Mouse (Mus musculus) liver, embryonic 11.5 days (tissue): ENCODE results near the gene Tpcn2. TPM values are rescaled to one million over a fixed set of nuclear protein-coding genes. Genes with fewer than 3 reads are reported as not detected.

Experiments used
- ATAC-seq: fragments of 200-750 bp; cut with Nextera tagmentation; replicated peaks from 2 replicates; pipeline ENCODE4 v1.8.0; 2017; ENCODE audit warnings: moderate number of reproducible peaks, mild to moderate bottlenecking, moderate TSS enrichment, moderate library complexity; ENCODE audit not compliant: low FRiP score
- DNase-seq: peaks from one replicate; pipeline ENCODE4 v3.0.0-alpha.2; 2017; ENCODE audit warnings: low spot score
- H3K27ac ChIP-seq: fragments of 300-500 bp; sonication (generic); 2 replicates; pipeline ENCODE4 v1.5.1; 2014; ENCODE audit warnings: mild to moderate bottlenecking, low read depth, low read length, control low read depth
- H3K27me3 ChIP-seq: fragments of 300-500 bp; sonication (generic); replicated peaks from 2 replicates; pipeline ENCODE4 v1.6.1; 2014; ENCODE audit warnings: low read length, mixed read lengths; ENCODE audit not compliant: control insufficient read depth, insufficient read depth
- H3K36me3 ChIP-seq: fragments of 300-500 bp; sonication (generic); 2 replicates; pipeline ENCODE4 v1.6.1; 2014; ENCODE audit warnings: mild to moderate bottlenecking, low read length, moderate library complexity, mixed read lengths; ENCODE audit not compliant: control insufficient read depth, insufficient read depth
- H3K4me1 ChIP-seq: fragments of 300-500 bp; sonication (generic); replicated peaks from 2 replicates; pipeline ENCODE4 v1.6.1; 2014; ENCODE audit warnings: low read length, mixed read lengths; ENCODE audit not compliant: control insufficient read depth, insufficient read depth
- H3K4me2 ChIP-seq: fragments of 300-500 bp; sonication (generic); 2 replicates; pipeline ENCODE4 v1.6.1; 2014; ENCODE audit warnings: mild to moderate bottlenecking, control low read depth, moderate library complexity
- H3K4me3 ChIP-seq: fragments of 300-500 bp; sonication (generic); 2 replicates; pipeline ENCODE4 v1.5.1; 2014; ENCODE audit warnings: low read depth, low read length, control low read depth
- H3K9ac ChIP-seq: fragments of 300-500 bp; sonication (generic); 2 replicates; pipeline ENCODE4 v1.6.1; 2014; ENCODE audit warnings: low read depth, low read length, control low read depth
- H3K9me3 ChIP-seq: fragments of 300-500 bp; sonication (generic); 2 replicates; pipeline ENCODE4 v1.6.1; 2016; ENCODE audit warnings: low read length, inconsistent platforms, mixed read lengths; ENCODE audit not compliant: control insufficient read depth
- WGBS: fragments of 180-500 bp; shearing (Covaris S2); extraction: QIAGEN DNeasy Blood & Tissue Kit; methylation state at CpG from one replicate; pipeline ENCODE4 v1.1.7; 2014; 5-methylcytosine and 5-hydroxymethylcytosine counted together
- polyA plus RNA-seq: library from polyadenylated mRNA; unstranded; fragments of >200 nt; fragmentation: Nextera tagmentation; extraction: Ambion mirVana; gene quantifications from 2 replicates; pipeline ENCODE4 v1.2.1, GENCODE M21; 2014

Gene Tpcn2
- polyA plus RNA-seq = 2.3 and 2.4 TPM in 2 replicates

DNA sequence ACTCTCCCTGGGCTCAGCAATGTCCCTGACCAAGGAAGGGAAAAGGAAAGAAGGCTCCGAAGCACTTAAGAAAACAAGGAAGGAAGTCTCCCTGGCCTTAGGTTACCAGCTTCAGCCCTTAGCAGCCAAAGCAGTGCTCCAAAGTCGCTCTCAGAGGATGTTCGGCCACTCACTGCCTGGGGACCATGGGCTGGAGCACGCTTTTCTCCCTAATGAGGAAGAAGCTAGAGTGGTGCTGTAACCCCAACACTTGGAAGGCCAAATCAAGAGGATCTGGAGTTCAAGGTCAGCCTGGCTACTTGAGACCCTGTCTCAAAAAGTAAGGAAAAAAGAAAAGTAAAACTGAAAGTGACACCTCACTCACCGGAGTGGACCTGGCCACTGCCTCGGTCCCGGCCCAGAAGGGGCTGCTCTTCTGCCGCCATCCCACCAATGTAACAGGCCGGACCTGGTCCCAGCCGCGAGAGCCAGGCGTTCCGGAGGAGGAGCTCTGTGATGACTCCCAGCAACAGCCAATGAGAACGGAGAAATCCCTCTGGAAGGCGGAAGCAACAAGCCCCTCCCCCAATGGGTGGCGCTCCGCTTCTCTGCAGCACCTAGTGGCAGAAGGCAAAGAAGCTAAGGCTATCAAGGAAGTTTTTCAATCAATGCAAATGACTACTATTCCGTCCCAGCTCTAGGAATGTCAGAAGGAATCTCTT is at the start of gene Tpcn2:
Tpcn2 (minus strand) TSS at position 525 of the 701 bp plus-strand sequence.
- Histone ChIP-seq H3K4me2 (peak within 1 kb of the TSS; percentile 84), H3K9ac (peak within 1 kb of the TSS; percentile 69), H3K36me3 (peaks cover 11% of the 10 kb centered on the region), H3K4me1 (peaks cover 17% of the 10 kb centered on the region), H3K27me3 (no peaks in the 10 kb centered on the region), H3K9me3 (no peaks in the 10 kb centered on the region), H3K4me3 (peak within 1 kb of the TSS; percentile 63), H3K27ac (no peak within 1 kb of the TSS)
- DNase-seq (peak; percentile 83), ATAC-seq (peak; percentile 90)
- WGBS = 3% methylated on average over 18 of the region's 18 CpGs

DNA sequence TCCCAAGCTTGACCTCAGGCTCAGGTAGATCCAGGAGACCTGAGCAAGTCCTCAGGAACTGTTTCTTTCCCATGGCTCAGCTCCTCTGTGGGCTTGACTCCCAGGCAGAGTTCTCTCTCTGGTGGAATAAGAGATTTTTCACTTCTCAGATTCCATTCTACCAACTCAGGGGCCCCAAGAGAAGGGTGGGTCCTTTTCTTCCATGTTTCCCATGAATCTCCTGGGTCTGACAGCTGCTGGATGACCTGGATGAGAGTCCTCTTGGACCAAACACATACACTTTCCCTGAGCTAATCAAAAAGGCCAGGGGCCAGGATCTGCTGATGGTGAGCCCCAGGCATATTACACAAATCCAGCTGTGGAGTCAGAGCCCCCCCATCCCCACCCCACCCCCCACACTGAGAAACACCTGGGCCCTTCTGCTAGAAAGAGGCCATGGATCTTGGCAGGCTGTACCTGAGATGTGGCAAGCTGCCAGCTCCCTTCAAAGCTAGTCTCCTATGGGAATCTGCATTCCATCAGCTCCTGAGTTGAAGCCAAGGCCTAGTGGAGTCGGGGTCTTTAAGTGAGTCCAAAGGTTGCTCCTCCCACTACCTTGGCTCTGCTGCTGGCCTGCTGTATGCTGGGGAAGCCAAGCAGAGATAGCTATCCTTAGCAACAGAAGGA is 48.7 kb upstream of the Tpcn2 start:
- Histone ChIP-seq H3K36me3 (no peaks in the 10 kb centered on the region), H3K4me3 (no peak overlapping the region), H3K4me1 (no peaks in the 10 kb centered on the region), H3K9me3 (no peaks in the 10 kb centered on the region), H3K9ac (no peak overlapping the region), H3K4me2 (no peak overlapping the region), H3K27me3 (no peaks in the 10 kb centered on the region), H3K27ac (no peak overlapping the region)
- DNase-seq = no peak
- 79% methylated on average over 1 of the region's 1 CpGs for WGBS
- ATAC-seq = no peak

DNA sequence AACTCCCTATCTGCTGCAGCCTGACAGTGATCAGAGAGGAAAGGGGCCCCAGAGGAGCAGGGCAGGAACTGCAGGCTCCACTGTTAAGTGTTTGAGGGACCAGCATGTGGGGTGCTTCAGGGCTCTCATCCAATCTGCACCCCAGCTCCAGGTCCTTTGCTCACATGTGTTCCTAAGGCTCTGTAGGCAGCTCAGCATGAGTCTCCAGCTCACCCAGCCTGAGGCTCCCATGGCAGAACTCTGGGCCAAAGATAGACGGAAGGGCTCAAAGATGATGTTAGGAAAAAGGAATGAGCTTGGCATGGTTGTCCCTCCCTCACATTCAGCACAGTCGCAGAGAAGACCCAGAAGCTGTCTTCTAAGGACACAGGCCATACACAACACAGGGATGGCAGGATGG is 46.8 kb upstream of the Tpcn2 start:
- no peak for DNase-seq
- H3K4me1 ChIP-seq = no peaks in the 10 kb centered on the region
- no peaks in the 10 kb centered on the region for H3K9me3 ChIP-seq
- WGBS = 66% methylated on average over 2 of the region's 2 CpGs
- no peak overlapping the region for H3K27ac ChIP-seq
- no peak for ATAC-seq
- H3K27me3 ChIP-seq = no peaks in the 10 kb centered on the region
- H3K9ac ChIP-seq = no peak overlapping the region
- H3K4me2 ChIP-seq = no peak overlapping the region
- no peak overlapping the region for H3K4me3 ChIP-seq
- H3K36me3 ChIP-seq = no peaks in the 10 kb centered on the region

DNA sequence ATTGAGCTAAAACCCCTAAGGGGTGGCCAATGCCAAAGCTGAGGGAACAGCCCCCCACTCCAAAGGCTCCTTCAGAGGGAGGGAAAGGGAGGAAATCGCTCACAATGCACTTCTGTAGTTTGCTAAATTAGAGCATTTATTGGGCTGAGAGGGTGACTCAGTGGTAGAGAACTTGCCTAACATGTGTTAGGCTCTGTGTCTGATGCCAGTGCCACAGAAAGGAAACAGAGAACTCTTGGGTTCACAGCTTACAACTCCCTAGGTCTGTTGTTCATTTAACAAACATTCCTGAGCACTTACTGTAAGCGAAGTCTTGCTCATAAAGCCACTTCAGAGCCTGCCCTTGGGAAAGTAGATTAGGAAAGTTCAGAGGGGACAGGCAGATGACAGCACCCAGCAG is 46.2 kb upstream of the Tpcn2 start:
- Histone ChIP-seq H3K4me3 (no peak overlapping the region), H3K9me3 (no peaks in the 10 kb centered on the region), H3K36me3 (no peaks in the 10 kb centered on the region), H3K27ac (no peak overlapping the region), H3K4me2 (no peak overlapping the region), H3K4me1 (no peaks in the 10 kb centered on the region), H3K27me3 (no peaks in the 10 kb centered on the region), H3K9ac (no peak overlapping the region)
- no peak for ATAC-seq
- WGBS = 61% methylated on average over 2 of the region's 2 CpGs
- DNase-seq = no peak

DNA sequence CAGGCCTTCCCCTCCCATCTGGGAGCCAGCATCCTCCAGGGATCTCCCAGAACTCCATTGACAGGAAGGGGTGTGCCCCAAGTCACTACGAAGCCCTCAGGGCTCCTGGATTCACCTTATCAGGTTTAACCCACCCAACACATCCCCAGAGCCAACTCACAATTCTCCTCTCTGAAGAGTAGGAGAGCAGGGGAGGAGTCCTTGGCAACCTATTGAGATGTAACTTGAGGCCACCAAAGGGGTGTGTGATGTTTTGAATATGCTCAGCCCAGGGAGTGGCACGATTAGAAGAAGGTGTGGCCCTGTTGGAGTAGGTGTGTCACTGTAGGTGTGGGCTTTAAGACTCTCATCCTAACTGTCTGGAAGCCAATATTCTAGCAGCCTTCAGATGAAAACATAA is 41.9 kb upstream of the Tpcn2 start:
- no peaks in the 10 kb centered on the region for H3K36me3 ChIP-seq
- no peaks in the 10 kb centered on the region for H3K27me3 ChIP-seq
- no peak overlapping the region for H3K27ac ChIP-seq
- WGBS = 37% methylated on average over 2 of the region's 2 CpGs
- no peak overlapping the region for H3K9ac ChIP-seq
- ATAC-seq (no peak), DNase-seq (no peak)
- no peak overlapping the region for H3K4me2 ChIP-seq
- H3K9me3 ChIP-seq = no peaks in the 10 kb centered on the region
- H3K4me3 ChIP-seq = no peak overlapping the region
- no peaks in the 10 kb centered on the region for H3K4me1 ChIP-seq

DNA sequence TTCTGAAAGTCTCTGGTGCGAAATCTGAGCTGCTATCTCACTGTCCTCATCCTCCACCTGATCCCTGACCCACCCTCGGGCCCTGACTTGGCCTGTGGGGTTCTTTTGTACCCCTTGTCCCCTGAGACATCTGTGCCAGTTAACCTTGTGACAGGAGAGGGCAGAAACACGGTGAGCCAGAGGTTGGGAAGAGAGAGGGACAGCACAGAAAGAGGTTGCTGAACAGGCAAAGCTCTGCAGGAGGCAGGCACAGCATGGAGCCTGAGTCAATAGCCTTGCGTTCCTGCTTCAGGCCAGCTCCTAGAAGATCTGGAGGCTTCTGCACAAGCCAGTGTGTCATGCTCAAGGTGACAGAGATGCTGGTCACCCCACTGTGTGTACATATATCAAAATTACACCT is 39.8 kb upstream of the Tpcn2 start:
- WGBS = 35% methylated on average over 4 of the region's 4 CpGs
- H3K9ac ChIP-seq = no peak overlapping the region

DNA sequence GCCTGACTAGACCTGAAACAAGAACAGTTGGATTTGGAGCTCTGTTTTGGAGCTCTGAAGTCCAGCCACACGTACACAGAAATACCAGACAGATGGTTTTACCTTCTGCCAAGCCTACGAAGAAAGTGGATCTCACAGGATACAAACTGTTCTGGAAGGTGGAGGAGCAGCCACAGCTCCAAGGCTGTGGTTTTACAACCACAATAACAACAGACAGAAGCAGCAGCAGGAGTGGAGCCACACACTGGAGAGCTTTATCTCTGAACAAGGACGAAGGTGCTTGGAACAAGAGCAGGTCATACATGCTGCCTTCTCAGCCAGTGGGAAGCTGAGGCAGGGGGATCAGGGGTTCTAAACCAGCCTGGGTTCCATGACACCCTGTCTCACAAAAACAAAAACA is 35.7 kb upstream of the Tpcn2 start:
- H3K9me3 ChIP-seq = no peaks in the 10 kb centered on the region
- H3K4me1 ChIP-seq = no peaks in the 10 kb centered on the region
- H3K9ac ChIP-seq = no peak overlapping the region
- ATAC-seq (no peak), DNase-seq (no peak)
- H3K4me3 ChIP-seq = no peak overlapping the region
- WGBS = 52% methylated on average over 3 of the region's 3 CpGs
- H3K27ac ChIP-seq = no peak overlapping the region
- H3K36me3 ChIP-seq = no peaks in the 10 kb centered on the region
- no peaks in the 10 kb centered on the region for H3K27me3 ChIP-seq
- no peak overlapping the region for H3K4me2 ChIP-seq

More for the DNA sequence above, 39.8 kb upstream of the Tpcn2 start:
- Histone ChIP-seq H3K9me3 (no peaks in the 10 kb centered on the region), H3K27ac (no peak overlapping the region), H3K4me2 (no peak overlapping the region), H3K4me1 (no peaks in the 10 kb centered on the region), H3K27me3 (no peaks in the 10 kb centered on the region), H3K4me3 (no peak overlapping the region), H3K36me3 (no peaks in the 10 kb centered on the region)
- ATAC-seq (no peak), DNase-seq (no peak)

DNA sequence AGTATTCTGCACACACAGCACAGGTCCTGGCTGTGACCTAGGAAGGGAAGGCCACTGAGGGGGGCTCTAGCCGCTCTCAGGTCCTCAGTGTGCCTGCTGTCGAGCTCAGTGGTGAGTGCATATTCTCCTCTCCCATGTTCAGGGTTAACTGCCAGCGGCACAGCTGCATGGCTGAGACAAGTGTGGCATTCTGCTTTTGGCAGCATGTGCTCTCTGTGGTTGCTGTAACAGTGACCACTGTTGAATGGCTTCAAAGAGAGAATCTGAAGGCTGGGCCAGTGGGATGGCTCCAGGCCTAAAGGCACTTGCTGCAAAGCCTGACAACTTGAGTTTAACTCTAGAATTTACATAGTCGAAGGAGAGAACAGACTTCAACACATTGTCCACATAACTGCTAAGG is 33.7 kb upstream of the Tpcn2 start:
- Histone ChIP-seq H3K4me3 (no peak overlapping the region), H3K4me1 (no peaks in the 10 kb centered on the region), H3K27ac (no peak overlapping the region), H3K36me3 (no peaks in the 10 kb centered on the region), H3K27me3 (no peaks in the 10 kb centered on the region), H3K9me3 (no peaks in the 10 kb centered on the region), H3K9ac (no peak overlapping the region), H3K4me2 (no peak overlapping the region)
- WGBS = 73% methylated on average over 4 of the region's 4 CpGs
- no peak for ATAC-seq
- DNase-seq = no peak
